Mouse (Mus musculus): ENCODE data around the gene Dlgap5.
A peak's percentile ranks its signal among the peaks of the same experiment; 100 is the strongest.
"Not testable (repeated sequence)": the region's sequence is repeated elsewhere in the genome, so short reads cannot be mapped to it uniquely, and the experiment has no call there.

Gene Dlgap5

DNA sequence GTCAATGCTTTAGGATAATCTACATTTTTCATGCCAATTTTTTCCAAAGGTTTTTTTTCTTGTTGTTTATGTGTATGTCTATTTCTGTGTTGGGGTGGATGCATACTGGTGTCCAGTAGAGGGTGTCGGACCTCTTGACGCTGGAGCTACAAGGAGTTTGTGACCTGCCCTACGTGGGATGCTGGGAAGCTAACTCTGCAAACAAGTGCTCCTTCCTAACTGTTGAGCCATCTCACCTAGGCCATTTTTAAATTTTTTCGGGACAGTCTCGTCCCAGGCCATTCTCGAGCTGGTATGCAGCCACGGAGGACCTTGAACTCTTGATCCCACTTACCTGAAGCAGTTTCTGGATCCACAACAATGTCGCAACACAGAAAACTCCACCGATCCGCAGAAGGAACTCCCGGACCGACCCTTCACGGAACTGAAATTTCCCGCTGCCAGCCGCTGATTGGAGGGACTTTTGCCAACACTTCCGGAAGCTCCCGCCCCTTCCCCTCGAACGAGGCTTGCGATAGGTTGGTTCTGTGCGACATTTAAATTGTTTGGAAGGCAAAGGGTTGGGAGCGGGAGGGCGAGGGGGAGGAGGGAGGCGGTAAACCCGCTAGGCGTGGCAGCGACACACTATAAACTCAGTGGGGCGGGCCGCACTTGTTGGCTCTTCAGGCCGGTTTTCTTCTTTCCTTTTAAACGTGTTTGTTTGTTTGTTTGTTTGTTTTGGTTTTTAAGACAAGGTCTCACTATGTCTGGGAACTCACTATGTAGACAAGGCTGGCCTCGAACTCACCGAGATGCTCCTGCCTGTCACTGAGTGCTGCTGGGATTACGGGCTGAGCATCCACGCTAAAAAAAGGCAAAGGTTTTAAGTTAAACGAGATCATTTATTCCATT, at the start of gene Dlgap5:
Gene Dlgap5 (minus strand): TSS at position 633 of the 891 bp plus-strand sequence.
- DNase-seq (ENCODE audit: low spot score in 2 of 2): peak; percentile 82 to 88

DNA sequence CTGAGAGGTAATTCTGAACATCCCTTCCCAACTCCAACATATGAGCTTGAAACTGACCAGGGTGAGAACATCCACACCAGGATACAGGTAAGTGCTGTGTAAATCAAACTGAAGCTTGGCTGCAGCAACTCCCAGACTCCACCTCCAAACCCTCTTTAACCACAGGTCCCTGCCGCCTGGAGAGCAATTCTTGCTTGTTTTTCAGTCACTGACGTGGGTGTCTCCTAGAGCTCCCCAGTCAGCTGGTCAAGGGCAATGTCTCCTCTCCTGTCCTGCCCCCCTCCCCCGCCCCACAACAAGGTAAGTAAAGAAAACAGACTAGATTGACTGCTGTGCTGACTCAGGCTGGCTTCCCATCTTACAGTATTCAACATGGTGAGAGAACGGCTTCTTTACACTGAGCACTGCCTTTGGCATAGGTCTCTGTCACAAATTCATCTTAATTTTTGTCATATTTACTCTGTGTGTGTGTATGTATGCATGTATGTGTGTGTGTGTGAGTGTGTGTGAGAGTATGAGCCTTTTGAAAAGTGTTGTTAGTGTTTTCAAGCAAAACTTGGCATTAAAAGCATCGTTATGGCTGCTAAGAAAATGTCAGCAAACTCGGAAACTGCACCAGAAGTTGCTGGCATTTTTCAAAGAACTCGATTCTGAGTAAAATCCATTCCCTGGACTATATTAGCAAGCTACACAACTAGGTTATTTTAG, 47.4 kb upstream of the Dlgap5 start:
- DNase-seq (ENCODE audit: low spot score in 2 of 2): no peak

DNA sequence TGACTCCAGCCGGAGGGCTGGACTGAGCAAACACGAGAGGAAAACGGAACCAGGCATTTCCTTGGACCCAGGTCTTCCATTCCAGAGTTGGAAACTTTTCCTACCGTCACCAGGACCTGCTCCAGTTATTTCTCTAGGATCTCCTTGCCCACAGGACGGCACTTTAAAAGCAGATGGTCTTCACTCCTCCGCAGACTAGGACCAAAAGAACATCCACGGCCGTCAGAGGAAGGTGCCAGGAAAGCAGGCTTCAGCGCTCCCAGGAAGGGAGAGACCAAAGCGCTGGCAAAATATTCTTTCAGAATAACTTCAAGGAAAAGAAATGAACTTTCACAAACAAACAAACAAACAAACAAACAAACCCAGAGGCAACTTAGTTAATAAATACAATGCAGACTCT, 46.2 kb upstream of the Dlgap5 start:
- DNase-seq (ENCODE audit: low spot score in 2 of 2): peak in 1 of 2 experiments; percentile 47

DNA sequence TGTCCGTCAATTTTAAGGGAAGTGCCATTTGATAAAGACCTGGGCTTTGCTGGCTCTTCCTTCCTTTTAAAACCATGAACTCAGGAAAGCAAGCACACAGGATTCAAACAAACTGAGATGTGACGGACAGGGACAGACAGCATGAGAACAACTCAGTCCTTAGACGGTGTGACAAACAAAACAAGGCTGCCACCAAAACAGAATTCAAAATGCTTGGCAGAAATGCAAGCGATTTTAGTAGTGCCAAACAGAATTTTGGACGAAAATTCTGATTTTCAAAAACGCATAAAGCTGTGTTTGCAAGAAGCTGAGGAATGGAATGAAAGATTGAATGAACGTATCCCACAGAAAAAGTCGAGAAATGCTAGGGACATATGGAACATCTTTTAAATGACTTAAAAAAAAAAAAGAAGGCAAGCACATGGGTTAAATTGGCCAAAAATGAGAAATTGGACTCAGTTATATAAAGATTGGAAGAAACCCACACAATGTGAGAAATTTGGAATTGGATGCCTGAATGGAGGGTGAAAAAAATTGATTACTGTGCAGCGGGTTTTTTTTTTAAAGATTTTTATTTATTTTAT, 44.8 kb upstream of the Dlgap5 start:
- no peak for DNase-seq (ENCODE audit: low spot score in 2 of 2)

DNA sequence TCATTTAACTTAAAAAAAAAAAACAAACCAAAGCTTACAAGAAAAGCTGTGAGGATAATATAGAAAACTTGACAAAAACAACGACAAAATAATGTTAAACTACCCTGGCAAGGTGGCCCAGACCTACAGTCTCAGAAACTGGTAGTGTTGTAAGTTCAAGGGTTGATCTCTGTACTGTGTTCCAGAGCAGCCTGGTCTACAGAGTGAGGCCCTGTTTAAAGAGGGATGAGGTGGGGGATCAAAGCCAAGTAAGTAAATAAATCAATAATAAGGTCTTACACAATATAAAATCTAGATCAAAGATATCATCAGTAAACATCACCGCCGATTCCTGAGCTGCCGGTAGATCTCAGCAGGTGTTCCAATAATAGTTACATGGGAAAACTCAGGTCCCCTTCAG, 44.2 kb upstream of the Dlgap5 start:
- no peak for DNase-seq (ENCODE audit: low spot score in 2 of 2)

DNA sequence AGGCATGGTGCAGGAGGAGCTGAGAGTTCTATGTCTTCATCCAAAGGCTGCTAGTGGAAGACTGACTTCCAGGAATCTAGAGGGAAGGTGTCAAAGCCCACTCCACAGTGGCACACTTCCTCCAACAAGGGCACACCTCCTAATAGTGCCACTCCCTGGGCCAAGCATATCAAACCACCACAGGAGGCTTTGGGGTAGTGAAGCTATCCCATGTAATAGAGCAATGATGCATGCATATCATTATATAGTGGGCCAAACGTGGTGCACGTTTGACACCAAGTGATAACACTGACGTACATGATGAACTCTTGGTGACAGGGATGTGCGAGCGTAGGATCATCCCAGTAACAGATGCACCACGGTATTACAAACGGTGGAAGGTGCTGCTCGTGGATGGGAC, 43.8 kb upstream of the Dlgap5 start:
- DNase-seq (ENCODE audit: low spot score in 2 of 2): no peak

DNA sequence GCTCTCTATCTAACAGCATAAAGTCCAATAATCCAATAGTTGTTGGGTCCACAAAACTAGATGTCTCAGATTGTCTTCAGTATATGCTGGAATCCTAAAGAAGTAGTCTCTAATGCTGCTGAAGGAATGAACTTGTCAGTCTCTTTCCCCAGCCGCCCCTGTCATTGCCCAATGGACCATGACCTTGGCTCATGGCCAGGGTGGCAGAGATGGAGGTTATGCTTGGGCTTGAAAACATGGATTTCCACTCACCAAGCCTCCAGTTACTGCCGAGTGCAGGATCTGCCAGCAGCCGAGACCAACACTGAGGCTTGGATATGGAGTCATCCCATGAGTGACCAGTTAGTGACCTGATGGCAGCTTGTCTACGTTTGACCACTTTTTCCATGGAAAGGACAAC, 41.3 kb upstream of the Dlgap5 start:
- no peak for DNase-seq (ENCODE audit: low spot score in 2 of 2)

DNA sequence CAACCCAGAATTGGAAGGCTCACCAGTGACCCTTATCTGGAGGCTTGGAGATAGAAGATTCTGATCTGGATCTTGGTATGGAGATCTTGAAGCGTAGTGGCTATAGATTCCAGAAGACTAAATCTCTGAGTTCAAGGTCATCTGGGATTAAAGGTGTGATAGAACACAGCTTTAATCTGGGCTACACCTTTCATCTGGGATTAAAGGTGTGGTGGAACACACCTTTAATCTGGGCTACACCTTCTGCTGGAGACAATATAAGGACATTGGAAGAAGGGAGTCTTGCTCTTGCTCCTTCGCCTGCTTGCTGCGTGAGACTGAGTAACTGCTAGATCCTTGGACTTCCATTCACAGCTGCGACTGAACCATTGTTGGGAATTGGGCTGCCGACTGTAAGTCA, 31.9 kb upstream of the Dlgap5 start, which contains the start of gene Fbxo34:
Gene Fbxo34 (plus strand): TSS at position 301 of the 400 bp plus-strand sequence.
- not testable (repeated sequence) for DNase-seq (ENCODE audit: low spot score in 2 of 2)

DNA sequence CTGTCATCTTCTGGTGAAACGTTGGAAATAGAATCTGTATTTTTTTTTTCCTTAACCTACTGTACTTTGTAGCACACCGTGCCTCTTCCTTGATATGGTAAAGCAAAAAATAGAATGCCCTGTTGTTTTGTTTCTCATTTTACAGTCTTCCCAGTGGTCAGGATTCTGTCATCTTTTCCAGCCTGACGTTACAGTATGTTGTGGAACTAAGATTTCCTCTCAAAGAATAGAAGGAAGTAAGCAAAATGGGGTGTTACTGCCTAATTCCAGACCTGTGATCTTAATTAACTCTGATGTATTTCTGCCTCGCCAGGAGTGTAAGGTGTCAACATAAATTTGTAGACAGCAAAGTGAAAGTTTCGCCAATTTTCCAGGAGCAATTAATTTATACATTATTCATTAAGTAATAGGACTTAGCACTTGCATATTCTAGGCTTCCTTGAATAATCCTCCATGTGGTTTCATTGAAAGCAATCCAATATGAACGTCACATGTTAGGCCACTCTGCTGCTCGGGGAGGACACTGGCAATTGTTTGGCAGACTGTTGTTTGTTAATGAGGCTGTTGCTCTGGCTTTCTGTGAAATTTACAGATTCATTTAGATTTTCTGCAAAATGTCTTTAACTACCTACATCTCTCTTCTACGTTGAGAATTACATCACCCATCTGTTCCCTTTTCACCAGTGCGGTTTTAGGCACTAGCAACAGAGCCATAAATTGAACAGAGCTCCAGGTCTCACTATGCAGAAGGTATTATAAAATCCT, 27.3 kb upstream of the Dlgap5 start:
- DNase-seq (ENCODE audit: low spot score in 2 of 2): no peak

DNA sequence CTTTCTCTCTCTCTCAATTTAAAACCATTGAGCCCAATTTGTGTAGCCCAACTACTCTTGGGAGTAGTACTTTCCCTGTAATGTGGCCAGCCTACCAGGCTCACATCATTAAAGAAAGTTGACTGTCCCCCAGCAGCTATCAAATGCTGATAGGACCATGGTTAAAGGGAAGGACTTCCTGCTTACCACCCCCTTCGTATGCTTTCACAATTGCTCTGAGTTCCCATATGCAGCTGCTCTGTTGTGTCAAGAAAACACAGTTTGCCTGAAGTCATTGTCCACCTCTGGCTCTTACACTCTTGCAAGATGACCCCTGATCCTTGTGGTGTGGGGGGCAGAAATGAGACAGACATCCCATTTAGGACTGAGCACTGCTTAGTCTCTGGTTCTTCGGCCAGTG, 26.7 kb upstream of the Dlgap5 start:
- DNase-seq (ENCODE audit: low spot score in 2 of 2): no peak

DNA sequence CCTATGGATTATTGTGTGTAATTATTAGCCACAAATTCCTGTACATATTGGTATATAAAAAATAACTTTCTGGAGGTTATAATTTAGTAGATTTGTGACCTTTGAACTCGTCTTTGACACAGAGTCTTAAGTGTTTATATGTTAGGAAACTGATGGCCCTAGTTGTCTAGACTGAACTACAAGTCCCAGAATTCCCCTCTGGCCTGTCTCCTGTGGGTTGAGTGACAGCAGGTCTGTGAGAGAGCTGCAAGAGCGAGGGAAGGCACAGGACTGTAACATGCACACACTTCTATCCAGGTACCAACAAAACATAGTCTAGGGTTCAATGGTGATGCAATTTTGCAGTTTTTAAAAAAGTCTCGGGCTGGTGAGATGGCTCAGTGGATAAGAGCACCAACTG, 20.7 kb upstream of the Dlgap5 start:
- DNase-seq (ENCODE audit: low spot score in 2 of 2): no peak

DNA sequence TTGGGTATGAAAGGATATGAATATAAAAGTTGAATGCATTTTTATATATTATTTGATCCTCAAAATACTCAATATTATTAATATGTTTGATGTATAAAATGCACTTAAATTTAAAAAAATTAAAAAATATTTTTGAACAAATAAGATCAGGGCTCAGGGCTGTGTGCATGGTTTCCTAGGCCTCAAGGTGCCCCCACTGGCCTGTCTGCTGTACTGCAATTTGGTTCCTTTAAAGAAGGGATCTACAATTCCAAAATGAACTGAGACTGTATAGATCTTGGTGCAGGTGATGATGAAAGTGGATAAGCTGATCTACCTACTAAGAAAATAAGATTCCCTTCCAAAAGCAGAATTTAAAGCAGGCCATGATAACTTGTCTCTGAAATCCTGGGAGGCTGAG, 14.8 kb upstream of the Dlgap5 start:
- DNase-seq (ENCODE audit: low spot score in 2 of 2): no peak

DNA sequence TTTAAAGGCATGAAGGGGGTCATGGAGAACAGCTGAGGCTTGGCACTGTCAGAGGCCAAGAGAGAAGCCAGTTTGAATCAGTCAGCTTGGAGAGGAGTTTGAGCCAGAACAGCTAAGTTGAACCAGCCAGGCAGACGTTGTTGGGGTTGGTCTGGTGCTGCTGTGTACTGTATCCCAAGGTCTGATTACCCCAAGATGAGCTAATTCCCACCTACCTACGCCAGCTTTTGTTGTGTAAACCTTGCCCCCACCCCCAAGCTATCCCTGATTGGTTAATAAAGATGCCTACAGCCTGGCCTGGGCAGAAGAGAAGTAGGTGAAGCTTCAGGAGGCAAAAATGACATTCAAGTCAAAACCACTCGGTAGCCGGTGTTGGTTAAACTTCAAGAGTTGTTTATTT, 4.3 kb upstream of the Dlgap5 start:
- no peak for DNase-seq (ENCODE audit: low spot score in 2 of 2)

DNA sequence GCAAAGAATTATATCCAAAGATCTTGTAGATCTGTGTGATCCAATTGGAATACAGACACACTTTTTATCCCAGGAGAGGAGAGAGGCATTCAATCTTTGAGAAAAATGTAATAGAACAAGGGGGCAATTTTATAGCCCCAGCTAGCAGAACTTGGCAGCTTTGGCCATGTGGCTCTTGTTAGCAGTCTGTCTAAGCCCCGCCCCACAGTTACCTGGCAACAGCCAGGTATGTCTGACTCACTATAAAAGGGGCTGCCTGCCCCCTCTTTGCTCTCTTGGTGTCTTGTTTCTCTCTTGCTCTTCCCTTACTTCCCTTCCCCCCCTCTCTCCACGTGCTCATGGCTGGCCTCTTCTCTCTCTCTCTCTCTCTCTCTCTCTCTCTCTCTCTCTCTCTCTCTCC, 3.4 kb upstream of the Dlgap5 start:
- no peak for DNase-seq (ENCODE audit: low spot score in 2 of 2)

DNA sequence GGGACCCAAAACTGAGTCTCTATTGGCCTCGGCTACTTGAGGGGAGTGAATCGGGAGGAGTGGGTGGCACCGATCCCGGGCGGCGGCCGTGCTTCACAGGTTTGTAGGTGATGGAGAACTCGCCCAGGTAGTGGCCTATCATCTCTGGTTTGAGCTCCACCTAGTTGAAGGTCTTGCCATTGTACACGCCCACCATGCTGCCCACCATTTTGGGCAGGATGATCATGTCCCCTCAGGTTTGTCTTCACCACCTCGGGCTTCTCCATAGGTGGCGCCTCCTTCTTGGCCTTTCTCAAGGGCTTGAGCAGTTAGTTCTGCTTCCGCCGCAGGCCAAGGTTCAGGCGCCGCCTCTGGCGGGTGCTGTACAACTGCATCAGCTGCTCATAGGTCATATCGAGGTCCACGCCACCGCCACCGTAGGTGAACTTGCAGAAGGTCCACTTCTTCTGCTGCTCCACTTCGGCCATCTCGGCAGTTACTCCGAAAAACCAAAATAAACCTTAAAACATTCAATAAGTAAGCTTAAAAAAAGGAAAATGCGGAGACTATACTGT, 1.6 kb upstream of the Dlgap5 start:
- DNase-seq (ENCODE audit: low spot score in 2 of 2): no peak

DNA sequence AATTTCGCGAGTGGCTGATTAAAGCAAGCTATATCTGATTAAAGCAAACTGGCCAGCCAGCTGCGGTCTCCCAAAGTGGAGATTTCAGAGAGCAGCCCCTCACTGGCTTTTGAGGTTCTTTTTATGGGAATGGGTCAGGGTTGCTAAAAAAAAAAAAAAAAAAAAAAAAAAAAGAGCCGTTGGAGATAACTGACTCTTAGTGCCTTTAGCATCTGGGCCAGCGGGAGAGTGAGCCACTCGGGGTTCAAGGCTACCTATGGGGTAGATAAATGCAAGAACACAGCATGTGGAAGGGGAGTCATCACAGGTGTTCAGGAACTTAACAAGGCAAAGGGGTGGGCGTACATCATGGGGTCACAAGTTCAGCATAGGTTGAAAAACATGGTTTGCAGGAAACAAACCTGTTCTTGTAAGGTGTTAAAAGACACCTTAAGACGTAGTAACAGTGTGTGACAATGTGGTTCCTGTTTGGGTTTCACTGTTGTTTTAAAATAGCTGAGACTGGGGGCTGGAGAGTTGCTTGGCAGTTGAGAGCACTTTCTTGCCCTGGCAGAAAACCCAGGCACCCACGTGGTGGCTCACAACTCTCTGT, 923 bp upstream of the Dlgap5 start:
- no peak for DNase-seq (ENCODE audit: low spot score in 2 of 2)

DNA sequence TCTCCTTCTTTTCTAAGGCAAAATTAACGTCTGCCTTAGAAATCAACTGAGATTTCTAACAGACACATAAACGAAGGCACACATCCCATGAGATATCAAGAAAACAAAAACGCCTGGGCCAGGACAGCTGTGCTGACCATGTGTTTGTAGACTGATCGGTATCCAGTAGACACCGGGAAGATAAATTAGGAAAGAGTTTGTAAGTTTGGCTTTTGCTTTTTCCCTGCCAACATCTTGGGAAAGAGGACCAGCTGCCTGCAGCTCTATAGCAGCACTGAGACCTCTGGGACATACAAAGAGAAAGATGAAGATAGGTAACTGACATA, 422 bp upstream of the Dlgap5 start:
- no peak for DNase-seq (ENCODE audit: low spot score in 2 of 2)

DNA sequence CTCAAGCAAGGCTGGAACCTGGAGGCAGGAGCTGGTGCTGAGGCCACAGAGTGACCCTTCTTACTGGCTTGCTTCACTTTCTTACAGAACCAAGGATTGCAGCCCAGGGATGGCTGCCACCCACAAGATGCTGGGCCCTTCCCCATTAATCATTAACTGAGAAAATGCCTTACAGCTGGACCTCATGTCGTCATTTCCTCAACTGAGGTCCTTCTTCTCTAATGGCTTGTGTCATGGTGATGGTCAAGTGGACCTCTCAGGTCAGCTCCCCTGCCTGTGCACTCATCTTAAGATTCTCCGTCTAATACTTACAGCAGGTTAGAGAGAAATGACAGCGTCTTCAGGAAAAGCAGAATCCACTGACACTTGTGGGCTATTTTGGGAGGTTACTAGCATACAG, 861 bp downstream of the Dlgap5 start:
- DNase-seq (ENCODE audit: low spot score in 2 of 2): no peak

DNA sequence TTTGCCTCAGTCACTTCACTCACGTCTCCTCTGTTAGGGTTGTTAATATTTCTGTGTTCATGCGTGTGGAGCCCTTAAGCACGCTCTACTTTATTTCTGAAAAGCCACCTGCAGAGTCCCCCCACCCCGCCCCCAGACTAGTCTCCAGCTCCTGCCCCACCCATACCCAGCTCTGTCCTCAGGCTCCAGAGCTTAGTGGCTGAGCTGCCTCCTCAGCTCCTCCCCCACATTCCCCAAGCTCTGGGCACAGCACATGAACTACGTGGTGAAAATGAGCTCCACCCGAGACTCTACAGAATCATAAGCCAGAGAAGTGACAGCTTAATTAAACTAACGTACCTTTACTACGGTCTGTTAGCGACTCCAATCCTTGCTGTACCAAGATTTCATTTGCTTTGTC, 12.2 kb downstream of the Dlgap5 start:
- DNase-seq (ENCODE audit: low spot score in 2 of 2): no peak

DNA sequence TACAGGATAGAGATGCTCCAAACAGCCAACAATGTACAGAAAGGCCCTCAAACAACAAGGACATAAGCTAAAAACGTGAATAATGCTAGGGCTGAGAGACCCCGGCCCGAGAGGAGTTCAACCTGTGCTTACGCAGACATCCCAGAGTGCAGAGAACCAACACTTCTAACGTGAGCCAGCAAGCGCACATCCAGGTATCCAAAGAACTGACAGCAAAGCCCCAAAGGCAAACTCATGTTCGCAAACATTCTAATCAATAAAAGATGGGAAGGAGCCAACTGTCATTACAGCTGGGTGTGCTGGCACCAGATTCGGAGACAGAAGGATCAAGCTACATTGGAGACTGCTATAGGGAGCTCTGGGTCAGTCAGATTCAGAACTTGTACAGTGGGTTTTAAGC, 15.5 kb downstream of the Dlgap5 start:
- DNase-seq (ENCODE audit: low spot score in 2 of 2): no peak

DNA sequence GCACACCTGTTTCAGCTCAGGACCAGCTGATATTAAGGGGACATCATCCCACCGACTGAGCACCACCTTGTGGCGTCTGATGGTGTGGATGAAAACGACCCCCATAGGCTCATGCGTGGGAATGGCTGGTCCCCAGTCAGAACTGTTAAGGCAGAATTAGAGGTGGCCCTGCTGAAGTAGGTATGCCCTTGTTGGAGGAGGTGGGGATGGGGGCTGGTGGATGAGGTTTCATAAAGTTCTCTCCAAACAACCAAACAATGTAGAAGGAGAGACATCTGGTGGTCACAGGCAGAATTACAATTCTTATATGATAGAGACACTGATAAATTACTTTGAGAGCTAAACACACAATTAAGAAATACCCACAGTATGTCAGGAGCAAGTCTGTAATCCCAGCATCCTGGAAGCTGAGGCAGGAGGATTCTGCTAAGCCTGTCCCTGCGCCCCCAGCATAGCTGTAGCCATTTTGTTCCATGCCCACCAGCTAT, 22.0 kb downstream of the Dlgap5 start:
- no peak for DNase-seq (ENCODE audit: low spot score in 2 of 2)
